Mouse (Mus musculus) left cerebral cortex, postnatal 25 days (tissue): Measurements from ENCODE around the gene Igfbp4. TPM values are rescaled to one million over a fixed set of nuclear protein-coding genes. Genes with fewer than 3 reads are reported as not detected.

ENCODE experiments used
- DNase-seq, 2 experiments: peaks; one replicate each; pipeline ENCODE4 v3.0.0; 2022; ENCODE audit warnings: low spot score in 2 of 2, mixed read lengths in 1 of 2
- intact Hi-C: fragments of 180-260 bp; cut with DNase I; formaldehyde crosslinking; loops from one replicate; pipeline ENCODE4 v1.15.1; 2025
- total RNA-seq, 2 experiments: library from RNA; stranded (reverse); gene quantifications; 2 replicates each; pipeline ENCODE4 v1.2.3; 2021

Igfbp4 gene
- total RNA-seq, result 10 to 100 TPM; 71.2 to 78.2 TPM

- DNase-seq, result peak; percentile 29 to 33
- intact Hi-C loops, result no loop called here
Measured at GRCm38 (mm10) chr11:99041051-99041729, at the start of gene Igfbp4. Gene Igfbp4, plus strand, starts transcription at chr11:99041244.

DNA sequence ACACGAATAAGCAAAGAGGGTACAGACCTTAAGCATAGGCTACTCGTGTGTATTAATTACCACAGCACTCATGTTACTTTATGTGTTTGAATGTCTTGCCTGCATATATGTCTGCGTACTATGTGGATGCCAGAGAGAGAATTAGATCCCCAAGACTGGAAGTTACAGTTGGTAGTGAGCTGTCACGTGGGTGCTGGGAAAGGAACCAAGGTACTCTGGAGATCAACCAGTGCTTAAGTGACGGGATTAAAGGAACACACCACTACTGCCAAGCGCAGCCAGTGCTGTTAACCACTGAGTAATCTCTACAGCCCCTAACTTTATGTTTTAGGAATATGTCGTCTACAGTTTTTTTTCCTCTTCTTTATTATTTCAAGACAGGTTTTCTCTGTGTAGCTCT, 45.1 kb upstream of the Igfbp4 start:
- intact Hi-C loops, result no loop called here
- DNase-seq, result no peak

GRCm38 (mm10) chr11:98997659-98998058, 43.4 kb upstream of the Igfbp4 start:
- no peak for DNase-seq
- intact Hi-C loops, result no loop called here

DNA sequence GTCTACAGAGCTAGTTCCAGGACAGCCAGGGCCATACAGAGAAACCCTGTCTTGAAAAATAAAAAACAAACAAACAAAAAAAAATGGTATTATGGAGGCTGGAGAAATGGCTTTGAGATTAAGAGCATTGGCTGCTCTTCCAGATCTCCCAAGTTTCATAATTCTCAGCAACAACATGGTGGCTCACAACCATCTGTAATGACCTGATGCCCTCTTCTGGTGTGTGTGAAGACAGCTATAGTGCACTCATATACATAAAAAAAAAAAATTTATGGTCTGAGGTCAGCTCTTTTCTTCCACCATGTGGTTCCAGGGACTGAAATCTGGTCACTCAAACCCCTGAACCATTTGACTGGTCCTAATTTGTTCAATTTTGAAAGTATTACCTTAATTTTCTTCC, 42.3 kb upstream of the Igfbp4 start:
- intact Hi-C loops, result no loop called here
- no peak for DNase-seq

DNA sequence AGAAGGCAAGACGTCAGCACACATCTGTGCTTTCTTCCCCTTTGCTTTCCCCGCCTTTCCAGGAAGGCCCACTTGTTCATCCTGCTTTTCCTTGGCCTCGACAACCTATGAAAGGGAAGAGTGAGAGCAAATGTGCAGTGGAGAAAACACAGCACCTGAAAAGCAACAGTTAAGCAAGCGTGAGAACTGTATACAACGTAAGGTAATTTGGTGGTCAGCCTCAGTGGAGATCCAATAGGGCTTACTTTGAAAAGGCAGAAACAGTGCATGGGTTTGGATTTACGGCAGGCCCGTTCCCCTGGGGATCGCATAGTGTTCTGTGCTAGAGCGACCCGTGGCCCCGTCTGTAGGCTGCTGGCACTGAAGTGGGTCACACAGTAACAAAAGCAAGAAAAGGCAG, 41.8 kb upstream of the Igfbp4 start:
- intact Hi-C loops, result no loop called here
- no peak for DNase-seq

- DNase-seq, result no peak
- intact Hi-C loops, result no loop called here
Measured at GRCm38 (mm10) chr11:99006788-99007187, 34.3 kb upstream of the Igfbp4 start.

DNA sequence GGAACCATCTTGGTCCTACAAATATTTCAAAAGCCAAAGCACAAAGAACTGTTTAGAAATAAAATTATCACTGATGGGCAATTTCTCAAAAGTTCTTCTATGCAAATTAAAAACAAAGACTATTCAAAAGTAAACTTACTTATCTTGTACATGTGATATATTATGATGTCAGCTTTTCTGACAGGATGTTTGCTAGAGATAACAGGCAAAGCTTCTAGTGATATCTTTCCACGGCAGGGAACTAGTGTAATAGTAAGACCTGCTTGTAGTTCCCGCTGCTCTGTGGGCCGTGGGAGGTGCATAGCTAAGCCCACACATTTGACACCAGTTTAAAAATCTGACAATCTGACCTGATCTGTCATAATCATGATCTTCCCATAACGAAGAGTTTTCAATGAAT, 30.9 kb upstream of the Igfbp4 start:
- intact Hi-C loops, result no loop called here
- DNase-seq, result no peak

DNA sequence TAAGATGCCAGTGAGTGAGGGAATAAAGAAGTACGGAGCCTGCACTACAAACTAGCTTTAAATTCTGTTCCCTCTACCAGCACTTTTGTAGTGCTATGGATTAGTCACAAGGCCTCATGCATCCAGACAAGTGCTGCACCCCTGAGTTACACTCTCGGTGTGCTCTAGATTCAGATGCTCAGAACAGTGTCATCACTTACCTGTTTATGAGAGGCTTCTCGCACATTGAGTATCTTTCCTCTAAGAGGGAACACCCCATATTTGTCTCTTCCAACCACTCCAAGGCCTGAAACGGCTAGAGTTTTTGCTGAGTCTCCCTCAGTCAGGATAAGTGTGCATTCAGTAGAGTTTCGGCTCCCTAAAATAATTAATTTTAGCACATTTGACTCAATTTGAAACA, 30.3 kb upstream of the Igfbp4 start:
- DNase-seq, result no peak
- intact Hi-C loops, result no loop called here

- intact Hi-C loops, result no loop called here
- no peak for DNase-seq
Measured at GRCm38 (mm10) chr11:99013856-99014255, 27.2 kb upstream of the Igfbp4 start.

GRCm38 (mm10) chr11:99019844-99020243, 21.2 kb upstream of the Igfbp4 start:
- intact Hi-C loops, result no loop called here
- DNase-seq, result no peak

GRCm38 (mm10) chr11:99022384-99022933, 18.6 kb upstream of the Igfbp4 start:
- no peak for DNase-seq
- intact Hi-C loops, result no loop called here

DNA sequence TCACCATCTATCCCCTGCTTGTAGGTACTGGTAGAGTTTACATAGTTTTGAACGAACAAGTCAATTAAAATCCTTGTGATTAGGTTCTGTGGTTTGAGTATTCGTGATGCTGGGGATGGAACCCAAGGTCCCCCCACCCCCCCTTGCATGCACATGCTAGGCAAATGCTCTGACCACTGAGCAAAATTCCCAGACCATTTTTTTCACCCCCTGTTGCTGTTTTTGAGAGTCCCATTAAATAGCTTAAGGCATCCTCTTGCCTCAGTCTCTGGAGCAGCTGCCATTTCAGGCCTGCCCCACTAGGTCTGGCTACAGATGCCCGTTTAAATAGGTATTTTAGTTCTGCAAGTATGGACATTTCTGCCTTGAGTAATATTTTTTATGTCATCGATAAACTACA, 17.9 kb upstream of the Igfbp4 start:
- intact Hi-C loops, result no loop called here
- DNase-seq, result no peak

DNA sequence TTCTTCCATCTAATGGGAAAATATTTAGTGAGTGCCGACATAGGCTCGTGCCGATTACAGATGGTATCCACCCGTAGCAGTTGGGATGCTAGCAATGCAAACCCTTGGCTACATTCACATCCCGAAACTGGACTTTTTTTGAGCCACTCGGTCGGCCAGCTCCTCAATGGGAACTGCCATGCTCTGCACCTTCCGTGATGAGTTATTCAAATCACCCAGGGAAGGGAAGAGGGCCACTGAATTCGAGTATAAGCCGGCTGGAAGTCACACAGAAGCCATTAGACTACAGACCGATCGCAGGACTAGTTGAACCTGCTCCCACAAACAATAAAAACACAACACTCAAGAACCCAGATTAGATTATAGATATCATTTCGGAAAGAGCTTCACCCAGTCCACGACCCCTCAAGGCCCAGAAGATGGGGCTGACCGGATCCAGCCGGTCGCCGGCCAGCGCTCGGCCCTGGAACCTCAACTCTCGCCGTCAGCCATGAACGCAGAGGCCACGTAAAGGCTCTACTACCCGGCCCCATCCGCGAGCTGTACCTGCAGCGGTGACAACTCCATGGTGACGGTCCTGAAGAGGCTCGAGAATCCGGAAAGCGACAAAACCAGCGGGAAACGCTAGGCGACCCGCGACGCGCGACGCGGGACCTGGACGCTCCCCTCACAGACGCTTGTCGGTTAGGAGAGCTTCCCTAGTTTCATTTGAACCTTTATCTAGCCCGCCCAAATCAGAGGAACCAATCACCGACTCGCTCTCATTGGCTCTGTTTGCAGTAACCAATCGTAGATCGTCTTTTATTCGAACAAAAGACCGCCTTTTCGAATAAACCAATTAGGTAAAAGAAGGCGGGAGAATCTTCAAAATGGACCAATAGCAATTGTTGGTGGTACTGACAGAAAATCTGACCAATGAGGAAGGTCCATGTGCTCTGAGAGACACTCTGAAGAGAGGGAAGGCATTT, 17.3 kb upstream of the Igfbp4 start, which contains the start of gene Top2a:
Gene Top2a (minus strand): TSS at position 690 of the 968 bp plus-strand sequence.
- DNase-seq, result peak; percentile 97 to 99
- intact Hi-C loops, result no loop called here

DNA sequence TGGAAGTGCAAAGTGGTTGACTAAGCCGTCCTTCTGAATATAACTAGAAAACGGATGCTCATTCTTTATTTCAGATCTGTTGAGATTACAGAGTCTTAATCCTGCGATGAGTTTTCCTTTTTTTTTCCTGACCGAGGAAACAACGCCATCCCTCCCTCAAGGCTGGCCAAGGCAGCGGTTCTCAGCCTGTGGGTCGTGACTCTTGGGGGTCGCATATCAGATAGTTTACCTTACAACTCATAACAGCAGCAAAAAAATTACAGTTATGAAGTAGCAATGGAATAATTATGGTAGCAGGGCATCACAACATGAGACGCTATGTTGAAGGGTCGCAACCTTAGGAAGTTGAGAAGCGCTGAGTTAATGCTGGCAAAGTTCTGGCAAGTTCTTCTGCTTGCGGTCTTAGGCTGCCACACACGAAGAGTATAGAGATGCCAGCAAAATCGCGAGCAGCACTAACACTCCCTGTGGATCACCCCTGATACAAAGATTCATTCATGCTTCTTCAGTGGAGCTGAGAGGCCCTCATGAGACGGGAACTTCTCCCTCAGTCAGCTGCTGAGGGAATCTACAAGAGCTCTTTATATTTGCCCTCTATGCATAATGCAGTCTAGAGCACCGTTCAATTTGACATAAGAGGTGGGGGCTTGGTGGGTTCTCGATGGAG, 16.4 kb upstream of the Igfbp4 start:
- no peak for DNase-seq
- intact Hi-C loops, result no loop called here

DNA sequence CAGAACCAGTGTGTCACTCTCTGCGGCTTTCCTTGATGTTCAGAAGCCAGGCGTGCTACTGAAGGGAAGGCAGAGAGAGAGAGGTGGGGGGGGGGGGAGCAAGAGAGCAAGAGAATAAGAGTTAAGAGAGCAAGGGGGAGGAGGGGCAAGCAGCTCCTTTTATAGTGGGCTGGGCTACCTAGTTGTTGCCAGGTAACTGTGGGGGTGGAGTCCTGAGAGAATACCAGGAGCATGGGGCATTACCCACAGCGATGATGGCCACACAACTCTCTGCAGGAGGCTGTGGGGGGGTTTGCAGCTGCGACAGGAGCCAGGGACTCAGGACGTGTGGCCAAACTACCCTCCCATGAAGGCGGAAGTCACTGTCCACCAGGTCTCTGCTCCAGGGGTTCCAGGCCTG, 15.2 kb upstream of the Igfbp4 start:
- intact Hi-C loops, result no loop called here
- no peak for DNase-seq

- no peak for DNase-seq
- intact Hi-C loops, result no loop called here
Measured at GRCm38 (mm10) chr11:99026899-99027440, 14.1 kb upstream of the Igfbp4 start.

GRCm38 (mm10) chr11:99035350-99035749, 5.7 kb upstream of the Igfbp4 start:
- intact Hi-C loops, result loop anchor here (5.0 kb wide), 2 partner anchors 53 to 113 kb away; partner anchors contain the start of gene Gjd3

GRCm38 (mm10) chr11:99036254-99036653, 4.8 kb upstream of the Igfbp4 start:
- no peak for DNase-seq
- intact Hi-C loops, result loop anchor here (5.0 kb wide), 2 partner anchors 54 to 114 kb away; partner anchors contain the start of gene Gjd3

More at GRCm38 (mm10) chr11:99035350-99035749, 5.7 kb upstream of the Igfbp4 start:
- DNase-seq, result no peak

DNA sequence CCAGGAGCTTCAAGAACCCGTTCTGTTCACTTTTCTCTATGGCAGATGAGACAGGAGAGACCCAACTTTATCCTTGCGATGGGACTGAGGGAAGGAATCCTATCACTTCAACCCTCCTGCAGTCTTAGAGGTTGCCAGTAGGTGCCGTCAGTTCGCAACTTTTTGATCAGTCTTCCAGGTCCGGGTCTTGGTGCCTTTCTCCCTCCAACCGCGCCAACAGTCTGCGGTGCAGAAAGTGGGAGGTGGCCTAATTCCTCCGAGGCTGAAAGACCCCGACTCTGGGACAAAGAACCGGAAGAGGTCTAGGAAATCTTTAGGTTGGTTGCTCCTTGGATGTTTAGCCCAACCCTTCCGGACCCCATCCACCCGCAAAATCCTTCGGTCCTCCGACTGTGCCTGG, 1.3 kb upstream of the Igfbp4 start:
- intact Hi-C loops, result loop anchor here (1.0 to 5.0 kb wide), 4 partner anchors 57 to 117 kb away; partner anchors contain the start of gene Gjd3
- DNase-seq, result peak; percentile 74 to 86
